Mouse (Mus musculus) layer of hippocampus, postnatal 14 days (tissue): ENCODE data around the gene Acer1. TPM values are rescaled to one million over a fixed set of nuclear protein-coding genes. Genes with fewer than 3 reads are reported as not detected.
"Not testable (repeated sequence)": the region's sequence is repeated elsewhere in the genome, so short reads cannot be mapped to it uniquely, and the experiment has no call there.

ENCODE experiments used
- DNase-seq, 2 experiments: peaks; one replicate each; pipeline ENCODE4 v3.0.0; 2021 to 2022; ENCODE audit warnings: low spot score in 2 of 2, mixed read lengths in 1 of 2
- total RNA-seq, 2 experiments: library from RNA; stranded (reverse); gene quantifications; 2 replicates each; pipeline ENCODE4 v1.2.3; 2021

Gene Acer1
- total RNA-seq, 2 experiments from 2014 or later = not detected

GRCm38 (mm10) chr17:56954871-56955270 is 27.1 kb downstream of the Acer1 start:
- no peak for DNase-seq

- DNase-seq = no peak
These were observed 29.3 kb downstream of the Acer1 start for GRCm38 (mm10) chr17:56952639-56953038.

GRCm38 (mm10) chr17:56950915-56951314 is 31.0 kb downstream of the Acer1 start:
- no peak for DNase-seq

- DNase-seq = no peak
These were observed 43.2 kb downstream of the Acer1 start for GRCm38 (mm10) chr17:56938751-56939150.

- DNase-seq = no peak
These were observed 45.2 kb downstream of the Acer1 start for GRCm38 (mm10) chr17:56936731-56937130.

GRCm38 (mm10) chr17:56935363-56936131 is 46.4 kb downstream of the Acer1 start, which contains the start of gene Mllt1:
Gene Mllt1, minus strand, starts transcription at chr17:56935415.
- peak; percentile 99 for DNase-seq

- peak; percentile 32 to 33 for DNase-seq
These were observed 47.2 kb downstream of the Acer1 start for GRCm38 (mm10) chr17:56934545-56935330.

GRCm38 (mm10) chr17:56933395-56933794 is 48.5 kb downstream of the Acer1 start:
- no peak for DNase-seq

- no peak for DNase-seq
These were observed 51.9 kb downstream of the Acer1 start for GRCm38 (mm10) chr17:56930026-56930425.

GRCm38 (mm10) chr17:56929530-56929929 is 52.4 kb downstream of the Acer1 start:
- DNase-seq = no peak

GRCm38 (mm10) chr17:56929101-56929500 is 52.8 kb downstream of the Acer1 start:
- no peak for DNase-seq

GRCm38 (mm10) chr17:56925998-56926397 is 55.9 kb downstream of the Acer1 start:
- no peak for DNase-seq

GRCm38 (mm10) chr17:56919725-56920124 is 62.2 kb downstream of the Acer1 start:
- DNase-seq = no peak

GRCm38 (mm10) chr17:56917166-56917565 is 64.8 kb downstream of the Acer1 start:
- DNase-seq = no peak

GRCm38 (mm10) chr17:56913444-56913843 is 68.5 kb downstream of the Acer1 start:
- DNase-seq = no peak

GRCm38 (mm10) chr17:56913023-56913422 is 68.9 kb downstream of the Acer1 start:
- DNase-seq = no peak

- not testable (repeated sequence) for DNase-seq
These were observed 72.2 kb downstream of the Acer1 start for GRCm38 (mm10) chr17:56909764-56910163.

GRCm38 (mm10) chr17:56907887-56908286 is 74.0 kb downstream of the Acer1 start:
- DNase-seq = no peak

GRCm38 (mm10) chr17:56907096-56907495 is 74.8 kb downstream of the Acer1 start:
- no peak for DNase-seq

- DNase-seq = no peak
These were observed 75.8 kb downstream of the Acer1 start for GRCm38 (mm10) chr17:56906166-56906565.
